Mouse (Mus musculus) liver, adult 2 months (tissue): ENCODE measurements around the gene Mapk10. TPM values are rescaled to one million over a fixed set of nuclear protein-coding genes. Genes with fewer than 3 reads are reported as not detected.
"Not testable (repeated sequence)": the region's sequence is repeated elsewhere in the genome, so short reads cannot be mapped to it uniquely, and the experiment has no call there.

Source experiments
- DNase-seq: peaks from one replicate; pipeline ENCODE4 v3.0.0-alpha.2; 2011; ENCODE audit warnings: low read depth, low spot score; ENCODE audit errors: extremely low read depth
- H3K27ac ChIP-seq: fragments of 200-500 bp; replicated peaks from 2 replicates; pipeline ENCODE4 v1.5.1; 2012; ENCODE audit warnings: low read depth, mild to moderate bottlenecking, control low read depth, inconsistent platforms, low read length; ENCODE audit not compliant: insufficient read depth
- H3K27me3 ChIP-seq: fragments of 200-500 bp; 2 replicates; pipeline ENCODE4 v1.6.1; 2012; ENCODE audit warnings: mild to moderate bottlenecking, moderate library complexity, low read length, inconsistent platforms; ENCODE audit not compliant: control insufficient read depth, insufficient read depth
- H3K36me3 ChIP-seq: fragments of 200-500 bp; 2 replicates; pipeline ENCODE4 v1.6.1; 2012; ENCODE audit warnings: low read length, inconsistent platforms; ENCODE audit not compliant: control insufficient read depth, insufficient read depth
- H3K4me1 ChIP-seq: fragments of 200-500 bp; 2 replicates; pipeline ENCODE4 v1.6.1; 2011; ENCODE audit warnings: low read length; ENCODE audit not compliant: control insufficient read depth, insufficient read depth
- H3K4me3 ChIP-seq: fragments of 200-500 bp; 2 replicates; pipeline ENCODE4 v1.5.1; 2011; ENCODE audit warnings: low read depth, mild to moderate bottlenecking, control low read depth, low read length, moderate library complexity; ENCODE audit not compliant: insufficient read depth
- H3K79me2 ChIP-seq: fragments of 200-500 bp; 2 replicates; pipeline ENCODE4 v1.6.1; 2012; ENCODE audit warnings: inconsistent platforms, mild to moderate bottlenecking, low read length, moderate library complexity; ENCODE audit not compliant: control insufficient read depth, insufficient read depth
- H3K9ac ChIP-seq: fragments of 200-500 bp; 2 replicates; pipeline ENCODE4 v1.6.1; 2012; ENCODE audit warnings: low read depth, mild to moderate bottlenecking, control low read depth, inconsistent platforms, low read length
- CTCF ChIP-seq: fragments of 200-500 bp; IDR thresholded peaks from 2 replicates; pipeline ENCODE4 v1.5.1; 2011; ENCODE audit warnings: low read depth, low read length, control low read depth
- POLR2A ChIP-seq: fragments of 200-500 bp; IDR thresholded peaks from 2 replicates; pipeline ENCODE4 v1.6.1; 2011; ENCODE audit warnings: low read length, control low read depth; ENCODE audit not compliant: insufficient read depth; ENCODE audit errors: extremely low read depth
- WGBS: fragments of 180-500 bp; shearing (Covaris S2); methylation state at CpG from one replicate; pipeline ENCODE4 v1.1.7; 2018; 5-methylcytosine and 5-hydroxymethylcytosine counted together
- polyA plus RNA-seq: library from polyadenylated mRNA; depleted of rRNA; stranded (reverse); fragments of >200 nt; gene quantifications from 2 replicates; pipeline ENCODE4 v1.2.3, GENCODE M21; 2012
- total RNA-seq: library from RNA; depleted of rRNA; stranded (reverse); fragments of >200 nt; gene quantifications from 2 replicates; pipeline ENCODE4 v1.2.3, GENCODE M21; 2014

Mapk10 gene
- total and polyA plus RNA-seq, 2 experiments: not detected

GRCm38 (mm10) chr5:102964396-102964795, 246.7 kb downstream of the Mapk10 start:
- no peak for DNase-seq
- TF ChIP-seq CTCF (no peak), POLR2A (no peak)
- 86% methylated on average over 5 of the region's 5 CpGs for WGBS

GRCm38 (mm10) chr5:102953414-102953813, 257.7 kb downstream of the Mapk10 start:
- no peak for TF ChIP-seq POLR2A
- TF ChIP-seq CTCF: no peak
- no peak overlapping the region for H3K9ac ChIP-seq
- no peaks in the 10 kb centered on the region for H3K36me3 ChIP-seq
- 88% methylated on average over 8 of the region's 8 CpGs for WGBS
- no peaks in the 10 kb centered on the region for H3K27me3 ChIP-seq
- no peaks in the 10 kb centered on the region for H3K4me1 ChIP-seq
- DNase-seq: no peak
- H3K27ac ChIP-seq: no peak overlapping the region
- no peaks in the 10 kb centered on the region for H3K79me2 ChIP-seq
- H3K4me3 ChIP-seq: no peak overlapping the region

More at GRCm38 (mm10) chr5:102964396-102964795, 246.7 kb downstream of the Mapk10 start:
- no peak overlapping the region for H3K9ac ChIP-seq
- no peak overlapping the region for H3K27ac ChIP-seq
- H3K36me3 ChIP-seq: no peaks in the 10 kb centered on the region
- H3K4me1 ChIP-seq: no peaks in the 10 kb centered on the region
- H3K4me3 ChIP-seq: no peak overlapping the region
- no peaks in the 10 kb centered on the region for H3K79me2 ChIP-seq
- H3K27me3 ChIP-seq: no peaks in the 10 kb centered on the region

GRCm38 (mm10) chr5:102952918-102953317, 258.2 kb downstream of the Mapk10 start:
- H3K4me3 ChIP-seq: no peak overlapping the region
- DNase-seq: no peak
- H3K36me3 ChIP-seq: no peaks in the 10 kb centered on the region
- no peaks in the 10 kb centered on the region for H3K79me2 ChIP-seq
- no peak overlapping the region for H3K27ac ChIP-seq
- TF ChIP-seq POLR2A (no peak), CTCF (no peak)
- no peaks in the 10 kb centered on the region for H3K4me1 ChIP-seq
- H3K9ac ChIP-seq: no peak overlapping the region
- H3K27me3 ChIP-seq: no peaks in the 10 kb centered on the region
- WGBS: 68% methylated on average over 3 of the region's 3 CpGs

GRCm38 (mm10) chr5:102947061-102947711, 263.9 kb downstream of the Mapk10 start:
- H3K79me2 ChIP-seq: no peaks in the 10 kb centered on the region
- no peak overlapping the region for H3K27ac ChIP-seq
- no peak overlapping the region for H3K9ac ChIP-seq
- no peaks in the 10 kb centered on the region for H3K27me3 ChIP-seq
- H3K4me1 ChIP-seq: no peaks in the 10 kb centered on the region
- TF ChIP-seq POLR2A (no peak), CTCF (no peak)
- WGBS: 76% methylated on average over 8 of the region's 8 CpGs
- no peak for DNase-seq
- H3K4me3 ChIP-seq: no peak overlapping the region
- no peaks in the 10 kb centered on the region for H3K36me3 ChIP-seq

- Histone ChIP-seq H3K36me3 (no peaks in the 10 kb centered on the region), H3K9ac (no peak overlapping the region), H3K79me2 (no peaks in the 10 kb centered on the region), H3K4me3 (no peak overlapping the region), H3K27ac (no peak overlapping the region), H3K4me1 (no peaks in the 10 kb centered on the region), H3K27me3 (no peaks in the 10 kb centered on the region)
- WGBS: 79% methylated on average over 8 of the region's 8 CpGs
- DNase-seq: no peak
- TF ChIP-seq CTCF (no peak), POLR2A (no peak)
These were observed 264.5 kb downstream of the Mapk10 start for GRCm38 (mm10) chr5:102946625-102947024.

GRCm38 (mm10) chr5:102943864-102944630, 267.1 kb downstream of the Mapk10 start:
- H3K27ac ChIP-seq, H3K9ac ChIP-seq, H3K4me3 ChIP-seq, H3K27me3 ChIP-seq, DNase-seq, H3K36me3 ChIP-seq, H3K79me2 ChIP-seq, H3K4me1 ChIP-seq: not testable (repeated sequence)
- WGBS: 72% methylated on average over 17 of the region's 17 CpGs
